8 mouse cellular contexts compared by ENCODE assay signal in genomic region chr2:157203459-157204365, GRCm38 (mm10). TPM values are rescaled to one million over a fixed set of nuclear protein-coding genes. Genes with fewer than 3 reads are reported as not detected.
DNase-seq lines count a peak whose midpoint lies in the region; ATAC-seq lines count a peak whose summit lies in the region.

No protein-coding gene starts in this region.

- intact Hi-C loops in left cerebral cortex, postnatal 14 days (cut with DNase I): loop anchor here (2.0 to 5.0 kb wide), 2 partner anchors 54 to 75 kb away; partner anchors contain the start of genes Mroh8 and Rpn2

- H3K9me3 ChIP-seq in embryonic facial prominence, embryonic 12.5 days: no peaks in the 10 kb centered on the region
- H3K9me3 ChIP-seq in hindbrain, embryonic 12.5 days (replicated peaks): 0 out of 2 replicates have a peak, but pooled peaks cover 3% of the 10 kb centered on the region
- H3K9me3 ChIP-seq in stomach, embryonic 14.5 days (ENCODE audit: control insufficient read depth, low read depth, low read length): no peaks in the 10 kb centered on the region

- 0 out of 2 replicates have a peak, but pooled peaks cover 10% of the 10 kb centered on the region for H3K4me1 ChIP-seq in embryonic facial prominence, embryonic 12.5 days
- peaks cover 15% of the 10 kb centered on the region; the same call in 1 of the 2 replicates for H3K4me1 ChIP-seq in hindbrain, embryonic 12.5 days
- no peaks in the 10 kb centered on the region for H3K4me1 ChIP-seq in stomach, embryonic 14.5 days (ENCODE audit: control insufficient read depth, insufficient read depth, low read length)

- H3K27ac ChIP-seq in embryonic facial prominence, embryonic 12.5 days: peak overlapping the region; percentile 98
- H3K27ac ChIP-seq in hindbrain, embryonic 12.5 days: peak overlapping the region; percentile 98
- peak overlapping the region; percentile 97 for H3K27ac ChIP-seq in stomach, embryonic 14.5 days (ENCODE audit: low read length)

- no peaks in the 10 kb centered on the region for H3K27me3 ChIP-seq in embryonic facial prominence, embryonic 12.5 days
- H3K27me3 ChIP-seq in hindbrain, embryonic 12.5 days: no peaks in the 10 kb centered on the region
- no peaks in the 10 kb centered on the region for H3K27me3 ChIP-seq in stomach, embryonic 14.5 days (ENCODE audit: control insufficient read depth, insufficient read depth, low read length)

- peak; percentile 90 for ATAC-seq in embryonic facial prominence, embryonic 12.5 days (ENCODE audit: insufficient number of reproducible peaks, insufficient read depth, low FRiP score, low TSS enrichment)
- peak; percentile 88 for ATAC-seq in hindbrain, embryonic 12.5 days (ENCODE audit: low FRiP score)
- peak; percentile 87 for ATAC-seq in stomach, embryonic 14.5 days (ENCODE audit: insufficient number of reproducible peaks, insufficient read depth, low FRiP score, low read depth)

- H3K4me3 ChIP-seq in embryonic facial prominence, embryonic 12.5 days: peak overlapping the region; percentile 65
- H3K4me3 ChIP-seq in hindbrain, embryonic 12.5 days: peak overlapping the region; percentile 62
- H3K4me3 ChIP-seq in stomach, embryonic 14.5 days (ENCODE audit: low read depth, low read length): peak overlapping the region; percentile 66

- peak; percentile 5 to 36 for DNase-seq in frontal cortex, postnatal 10 days (ENCODE audit: low spot score in 2 of 2)
- DNase-seq in frontal cortex, postnatal 25 days (ENCODE audit: low spot score in 2 of 2): no peak
- DNase-seq in MN1 (ENCODE audit: low spot score): peak; percentile 62
- DNase-seq in left cerebral cortex, postnatal 14 days (ENCODE audit: low spot score in 2 of 2): peak; percentile 5 to 26
- DNase-seq in mesoderm, embryonic 11.5 days (ENCODE audit: low read depth, low spot score): peak; percentile 81

- 1% methylated on average over 47 of the region's 49 CpGs for WGBS in embryonic facial prominence, embryonic 12.5 days
- WGBS in hindbrain, embryonic 12.5 days: 2% methylated on average over 35 of the region's 49 CpGs
- 1% methylated on average over 49 of the region's 49 CpGs for WGBS in stomach, embryonic 14.5 days

- peak overlapping the region; percentile 88 for H3K9ac ChIP-seq in embryonic facial prominence, embryonic 12.5 days
- peak overlapping the region; percentile 86 for H3K9ac ChIP-seq in hindbrain, embryonic 12.5 days
- peak overlapping the region; percentile 67 for H3K9ac ChIP-seq in stomach, embryonic 14.5 days (replicated peaks; ENCODE audit: low read depth, low read length)

- peaks cover 14% of the 10 kb centered on the region for H3K36me3 ChIP-seq in embryonic facial prominence, embryonic 12.5 days
- H3K36me3 ChIP-seq in hindbrain, embryonic 12.5 days: peaks cover 15% of the 10 kb centered on the region
- H3K36me3 ChIP-seq in stomach, embryonic 14.5 days (ENCODE audit: control insufficient read depth, insufficient read depth, low read length): peaks cover 7% of the 10 kb centered on the region

- H3K4me2 ChIP-seq in embryonic facial prominence, embryonic 12.5 days (replicated peaks): peak overlapping the region; percentile 67
- H3K4me2 ChIP-seq in hindbrain, embryonic 12.5 days (replicated peaks): peak overlapping the region; percentile 64
- H3K4me2 ChIP-seq in stomach, embryonic 14.5 days (replicated peaks; ENCODE audit: low read depth, low read length): peak overlapping the region; percentile 48

RNA-seq across cellular contexts. Expression of gene Rbl1, which starts 0.6 kb away (rescaled TPM):
- 24.6 and 26.4 TPM in 2 replicates for polyA plus RNA-seq in embryonic facial prominence, embryonic 12.5 days (2016; fragmentation: Nextera tagmentation; extraction: Ambion mirVana)
- polyA plus RNA-seq in hindbrain, embryonic 12.5 days (2016; fragmentation: Nextera tagmentation; extraction: Ambion mirVana): 18.1 and 20.8 TPM in 2 replicates
- 1 to 10 TPM; 1.7 to 1.8 TPM for total RNA-seq in left cerebral cortex, postnatal 14 days (2021)
- 30.5 and 30.7 TPM in 2 replicates for polyA plus RNA-seq in stomach, embryonic 14.5 days (2014; fragmentation: Nextera tagmentation; extraction: Ambion mirVana)

Comparison
In these comparisons a context has a peak if more than half of its experiments do, and no peak if none do; other contexts are left out.
1. DNase-seq: peak in frontal cortex, postnatal 10 days (2 of 2), MN1 (single experiment), left cerebral cortex, postnatal 14 days (2 of 2) and mesoderm, embryonic 11.5 days (single experiment); none in frontal cortex, postnatal 25 days (0 of 2).
2. Peak in every context shown above with its lines, with median percentiles within 50 percentile points of each other: ATAC-seq, H3K27ac ChIP-seq, H3K4me2 ChIP-seq, H3K4me3 ChIP-seq and H3K9ac ChIP-seq.